Mouse (Mus musculus) lung, postnatal 0 days (tissue): ENCODE measurements around the gene Tmem59.

Experiments
- CTCF ChIP-seq: IDR thresholded peaks from 2 replicates; pipeline ENCODE4 v1.5.1; 2016; ENCODE audit warnings: antibody characterized with exemption, mild to moderate bottlenecking
- EP300 ChIP-seq: IDR thresholded peaks from 2 replicates; pipeline ENCODE4 v1.6.1; 2016; ENCODE audit warnings: antibody characterized with exemption, mild to moderate bottlenecking, control low read depth

GRCm38 (mm10) chr4:107193841-107194240, 15.6 kb downstream of the Tmem59 start:
- TF ChIP-seq EP300 = no peak
- TF ChIP-seq CTCF = no peak
